ENCODE assay signal across 19 mouse cellular contexts in genomic region chr8:8812807-8813167, GRCm38 (mm10).
DNase-seq lines count a peak whose midpoint lies in the region; ATAC-seq and TF ChIP-seq lines count a peak whose summit lies in the region.
"Had no signal": no experiment of that assay in that cellular context is flagged by ENCODE, and none has a peak within 500 bp of the region (broad histone marks: within the 10 kb centered on the region; RNA-seq: fewer than 3 reads in every experiment).

No protein-coding gene starts in this region.

- no peak overlapping the region for H3K4me2 ChIP-seq in forebrain, embryonic 14.5 days (ENCODE audit: low read length)
- peak overlapping the region; percentile 27; the same call in 1 of the 2 replicates for H3K4me2 ChIP-seq in lung, embryonic 15.5 days
- no peak overlapping the region for H3K4me2 ChIP-seq in stomach, embryonic 16.5 days (ENCODE audit: low read depth, low read length)
- no peak overlapping the region for H3K4me2 ChIP-seq in stomach, postnatal 0 days (replicated peaks; ENCODE audit: low read depth)
- H3K4me2 ChIP-seq: hindbrain, embryonic 15.5 days had no signal

- DNase-seq in forebrain, embryonic 10.5 days (ENCODE audit: extremely low spot score, low spot score), result no peak
- DNase-seq in forebrain, embryonic 14.5 days (ENCODE audit: low spot score), result no peak
- DNase-seq in lung, adult 2 months, result no peak
- no peak for DNase-seq in stomach, postnatal 0 days (ENCODE audit: low spot score)
- DNase-seq in kidney, postnatal 14 days, result no peak
- DNase-seq: adrenal gland, postnatal 10 days; B cell, adult 2 months; cerebellum, adult 11 months; cerebellum, adult 9-10 months; cerebellum, postnatal 25 days had no signal

- H3K4me3 ChIP-seq in forebrain, embryonic 10.5 days, result no peak overlapping the region
- H3K4me3 ChIP-seq in forebrain, embryonic 14.5 days (ENCODE audit: low read depth, low read length), result no peak overlapping the region
- H3K4me3 ChIP-seq in lung, embryonic 15.5 days, result no peak overlapping the region
- no peak overlapping the region for H3K4me3 ChIP-seq in lung, adult 2 months (replicated peaks; ENCODE audit: extremely low read depth, low read depth, low read length)
- H3K4me3 ChIP-seq in stomach, embryonic 16.5 days (replicated peaks; ENCODE audit: low read length), result no peak overlapping the region
- no peak overlapping the region for H3K4me3 ChIP-seq in stomach, postnatal 0 days (ENCODE audit: low read depth, low read length)
- H3K4me3 ChIP-seq: embryonic facial prominence, embryonic 15.5 days; erythroblast, embryonic 14.5 days; heart, embryonic 10.5 days; hindbrain, embryonic 15.5 days had no signal

- H3K9me3 ChIP-seq in forebrain, embryonic 10.5 days, result no peaks in the 10 kb centered on the region
- no peaks in the 10 kb centered on the region for H3K9me3 ChIP-seq in forebrain, embryonic 14.5 days (replicated peaks; ENCODE audit: control insufficient read depth, low read length)
- no peaks in the 10 kb centered on the region for H3K9me3 ChIP-seq in lung, embryonic 15.5 days
- H3K9me3 ChIP-seq in stomach, embryonic 16.5 days (replicated peaks; ENCODE audit: control insufficient read depth, low read length), result no peaks in the 10 kb centered on the region
- no peaks in the 10 kb centered on the region for H3K9me3 ChIP-seq in stomach, postnatal 0 days (ENCODE audit: control insufficient read depth, low read length)
- H3K9me3 ChIP-seq: embryonic facial prominence, embryonic 15.5 days; G1E; heart, embryonic 10.5 days; hindbrain, embryonic 15.5 days had no signal

- no peaks in the 10 kb centered on the region for H3K27me3 ChIP-seq in forebrain, embryonic 10.5 days (ENCODE audit: poor library complexity, severe bottlenecking)
- no peaks in the 10 kb centered on the region for H3K27me3 ChIP-seq in forebrain, embryonic 14.5 days (replicated peaks; ENCODE audit: control insufficient read depth, insufficient read depth, low read length)
- no peaks in the 10 kb centered on the region for H3K27me3 ChIP-seq in lung, embryonic 15.5 days
- H3K27me3 ChIP-seq in stomach, embryonic 16.5 days (ENCODE audit: control insufficient read depth, insufficient read depth, low read length), result no peaks in the 10 kb centered on the region
- no peaks in the 10 kb centered on the region for H3K27me3 ChIP-seq in stomach, postnatal 0 days (ENCODE audit: control insufficient read depth, insufficient read depth, low read length)
- H3K27me3 ChIP-seq: embryonic facial prominence, embryonic 15.5 days; hindbrain, embryonic 15.5 days had no signal

- TF ChIP-seq POLR2A in lung, adult 2 months (IDR thresholded peaks at IDR 0.05; ENCODE audit: borderline replicate concordance, extremely low read depth, low read depth, low read length), result no peak

- H3K9ac ChIP-seq in forebrain, embryonic 14.5 days (ENCODE audit: low read length), result no peak overlapping the region
- no peak overlapping the region for H3K9ac ChIP-seq in lung, embryonic 15.5 days
- H3K9ac ChIP-seq in stomach, embryonic 16.5 days (ENCODE audit: low read length), result no peak overlapping the region
- H3K9ac ChIP-seq in stomach, postnatal 0 days (ENCODE audit: low read length), result no peak overlapping the region
- H3K9ac ChIP-seq: embryonic facial prominence, embryonic 15.5 days; hindbrain, embryonic 15.5 days had no signal

- ATAC-seq in forebrain, embryonic 14.5 days, result no peak
- peak; percentile 72 for ATAC-seq in lung, embryonic 15.5 days (ENCODE audit: borderline replicate concordance, extremely low read depth, low FRiP score, low TSS enrichment)
- ATAC-seq in stomach, embryonic 16.5 days (ENCODE audit: insufficient read depth, low FRiP score), result no peak; the same call in 1 of the 2 replicates
- ATAC-seq in stomach, postnatal 0 days (ENCODE audit: low FRiP score, low TSS enrichment), result no peak
- ATAC-seq: CD4-positive, CD25-positive, alpha-beta regulatory T cell, adult 4 months; forebrain, embryonic 16.5 days had no signal

- no peak for TF ChIP-seq CTCF in lung, adult 2 months (IDR thresholded peaks at IDR 0.05; ENCODE audit: insufficient read depth, low read length)
- no peak for TF ChIP-seq CTCF in stomach, postnatal 0 days (IDR thresholded peaks at IDR 0.05; ENCODE audit: low read depth)

- 92% methylated on average over 5 of the region's 5 CpGs for WGBS in forebrain, embryonic 10.5 days
- 86% methylated on average over 5 of the region's 5 CpGs for WGBS in forebrain, embryonic 14.5 days
- WGBS in lung, embryonic 15.5 days, result 77% methylated on average over 5 of the region's 5 CpGs
- 88% methylated on average over 5 of the region's 5 CpGs for WGBS in lung, adult 2 months
- 93% methylated on average over 5 of the region's 5 CpGs for WGBS in stomach, embryonic 16.5 days
- WGBS in stomach, postnatal 0 days, result 88% methylated on average over 5 of the region's 5 CpGs

- H3K4me1 ChIP-seq in forebrain, embryonic 10.5 days, result peaks cover 20% of the 10 kb centered on the region
- H3K4me1 ChIP-seq in forebrain, embryonic 14.5 days (ENCODE audit: control insufficient read depth, insufficient read depth, low read length), result no peaks in the 10 kb centered on the region
- peaks cover 12% of the 10 kb centered on the region for H3K4me1 ChIP-seq in lung, embryonic 15.5 days
- H3K4me1 ChIP-seq in lung, adult 2 months (ENCODE audit: control insufficient read depth, insufficient read depth, low read length), result no peaks in the 10 kb centered on the region; the same call in 1 of the 2 replicates
- H3K4me1 ChIP-seq in stomach, embryonic 16.5 days (ENCODE audit: control insufficient read depth, insufficient read depth, low read length), result no peaks in the 10 kb centered on the region; the same call in 1 of the 2 replicates
- H3K4me1 ChIP-seq in stomach, postnatal 0 days (replicated peaks; ENCODE audit: control insufficient read depth, insufficient read depth), result no peaks in the 10 kb centered on the region
- H3K4me1 ChIP-seq: heart, embryonic 10.5 days had no signal

- H3K36me3 ChIP-seq in forebrain, embryonic 10.5 days (replicated peaks), result no peaks in the 10 kb centered on the region
- no peaks in the 10 kb centered on the region for H3K36me3 ChIP-seq in forebrain, embryonic 14.5 days (ENCODE audit: control insufficient read depth, insufficient read depth, low read length)
- H3K36me3 ChIP-seq in lung, embryonic 15.5 days, result no peaks in the 10 kb centered on the region
- H3K36me3 ChIP-seq in stomach, embryonic 16.5 days (ENCODE audit: control insufficient read depth, insufficient read depth, low read length), result no peaks in the 10 kb centered on the region
- no peaks in the 10 kb centered on the region for H3K36me3 ChIP-seq in stomach, postnatal 0 days (ENCODE audit: control insufficient read depth, insufficient read depth, low read length)
- H3K36me3 ChIP-seq: embryonic facial prominence, embryonic 15.5 days; G1E; heart, embryonic 10.5 days; hindbrain, embryonic 15.5 days had no signal

- TF ChIP-seq EP300 in stomach, postnatal 0 days (optimal IDR thresholded peaks at IDR 0.05), result no peak

- H3K27ac ChIP-seq in forebrain, embryonic 10.5 days, result peak overlapping the region; percentile 27; the same call in 1 of the 2 replicates
- H3K27ac ChIP-seq in forebrain, embryonic 14.5 days (ENCODE audit: low read depth, low read length), result no peak overlapping the region
- peak overlapping the region; percentile 60 for H3K27ac ChIP-seq in lung, embryonic 15.5 days
- H3K27ac ChIP-seq in stomach, embryonic 16.5 days (ENCODE audit: low read length), result peak overlapping the region; percentile 33; the same call in 1 of the 2 replicates
- no peak overlapping the region for H3K27ac ChIP-seq in stomach, postnatal 0 days (replicated peaks)
- H3K27ac ChIP-seq: embryonic facial prominence, embryonic 15.5 days; heart, embryonic 10.5 days; hindbrain, embryonic 15.5 days had no signal

Comparison
In these comparisons a context has a peak if more than half of its experiments do, and no peak if none do; other contexts are left out.
1. H3K27ac ChIP-seq: peak in forebrain, embryonic 10.5 days (single experiment), lung, embryonic 15.5 days (single experiment) and stomach, embryonic 16.5 days (single experiment); none in forebrain, embryonic 14.5 days (single experiment) and stomach, postnatal 0 days (single experiment).